Mouse (Mus musculus) adrenal gland, postnatal 36 days (tissue): Measurements from ENCODE around the gene Bicc1. TPM values are rescaled to one million over a fixed set of nuclear protein-coding genes. Genes with fewer than 3 reads are reported as not detected.
"Not testable (repeated sequence)": the region's sequence is repeated elsewhere in the genome, so short reads cannot be mapped to it uniquely, and the experiment has no call there.

ENCODE experiments used
- DNase-seq, 2 experiments: peaks; one replicate each; pipeline ENCODE4 v3.0.0; 2021; ENCODE audit warnings: mixed read lengths in 1 of 2
- total RNA-seq, 2 experiments: library from RNA; stranded (reverse); gene quantifications; 2 replicates each; pipeline ENCODE4 v1.2.3; 2021

Gene Bicc1
- total RNA-seq, 2 experiments from 2014 or later: 14.0 to 18.0 TPM

GRCm38 (mm10) chr10:70946121-70946520 lies 213.4 kb downstream of the Bicc1 start:
- not testable (repeated sequence) for DNase-seq

DNA sequence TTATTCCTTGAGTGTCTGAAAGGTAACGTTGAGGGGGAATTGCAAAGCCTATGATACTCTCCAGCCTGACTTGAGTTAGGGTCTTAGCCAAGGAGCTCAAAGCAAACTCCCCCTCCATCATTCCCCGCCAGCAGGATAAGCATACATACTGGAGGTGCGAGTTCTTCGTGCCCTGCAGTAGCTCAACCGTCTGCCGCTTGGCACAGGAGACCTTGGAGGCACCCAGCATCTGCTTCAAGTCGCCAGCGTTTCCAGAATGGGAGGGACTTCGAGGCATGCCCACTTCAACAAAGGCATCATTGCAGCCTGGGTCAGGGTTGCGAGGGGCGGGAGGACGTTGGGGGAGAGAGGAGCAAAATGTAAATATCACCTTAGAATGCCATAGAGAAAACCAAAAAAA lies 214.4 kb downstream of the Bicc1 start:
- no peak for DNase-seq

GRCm38 (mm10) chr10:70941623-70942022 lies 217.9 kb downstream of the Bicc1 start:
- no peak for DNase-seq

GRCm38 (mm10) chr10:70939751-70940150 lies 219.7 kb downstream of the Bicc1 start:
- DNase-seq: peak in 1 of 2 experiments; percentile 2

GRCm38 (mm10) chr10:70937450-70937849 lies 222.1 kb downstream of the Bicc1 start:
- no peak for DNase-seq

DNA sequence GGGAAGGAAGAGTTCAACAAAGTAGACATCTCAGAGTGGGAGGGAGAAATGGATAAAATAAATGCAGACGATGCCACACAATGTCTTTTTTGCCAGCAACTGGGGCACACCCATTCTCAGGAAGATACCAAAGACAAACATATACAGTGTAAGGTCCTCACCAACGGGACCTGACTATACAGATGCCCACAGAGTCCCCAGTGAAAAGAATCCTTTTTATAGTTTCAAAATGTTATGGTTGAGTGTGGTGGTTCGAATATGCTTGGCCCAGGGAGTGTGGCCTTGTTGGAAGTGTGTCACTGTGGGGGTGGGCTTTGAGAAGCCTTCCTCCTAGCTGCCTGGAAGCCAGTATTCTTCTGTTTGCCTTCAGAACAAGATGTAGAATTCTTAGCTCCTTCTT lies 223.5 kb downstream of the Bicc1 start:
- DNase-seq: no peak

- DNase-seq: no peak
Measured at GRCm38 (mm10) chr10:70926126-70926525, 233.4 kb downstream of the Bicc1 start.

- peak in 1 of 2 experiments; percentile 23 for DNase-seq
Measured at GRCm38 (mm10) chr10:70924348-70924747, 235.2 kb downstream of the Bicc1 start.

DNA sequence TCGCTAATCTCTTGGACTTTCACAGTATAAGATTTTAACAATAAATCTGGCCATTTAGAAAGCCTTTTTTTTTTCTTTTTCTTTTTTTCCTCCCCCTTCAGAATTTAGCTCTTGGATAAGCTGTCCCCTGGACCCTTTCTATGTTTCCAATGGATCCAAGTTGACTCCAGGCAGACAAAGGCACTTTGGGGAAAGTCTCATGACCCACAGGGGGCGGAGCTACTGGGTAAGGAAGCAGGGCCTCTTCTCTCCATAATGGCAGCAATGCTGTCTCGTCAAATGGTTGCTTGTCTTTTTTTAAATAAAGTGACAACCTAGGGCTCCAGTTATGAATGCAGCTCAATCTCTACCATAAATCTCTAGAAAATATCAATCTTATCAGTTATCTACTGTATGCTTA lies 235.6 kb downstream of the Bicc1 start:
- DNase-seq: no peak

- DNase-seq: no peak
Measured at GRCm38 (mm10) chr10:70921481-70921880, 238.0 kb downstream of the Bicc1 start.

DNA sequence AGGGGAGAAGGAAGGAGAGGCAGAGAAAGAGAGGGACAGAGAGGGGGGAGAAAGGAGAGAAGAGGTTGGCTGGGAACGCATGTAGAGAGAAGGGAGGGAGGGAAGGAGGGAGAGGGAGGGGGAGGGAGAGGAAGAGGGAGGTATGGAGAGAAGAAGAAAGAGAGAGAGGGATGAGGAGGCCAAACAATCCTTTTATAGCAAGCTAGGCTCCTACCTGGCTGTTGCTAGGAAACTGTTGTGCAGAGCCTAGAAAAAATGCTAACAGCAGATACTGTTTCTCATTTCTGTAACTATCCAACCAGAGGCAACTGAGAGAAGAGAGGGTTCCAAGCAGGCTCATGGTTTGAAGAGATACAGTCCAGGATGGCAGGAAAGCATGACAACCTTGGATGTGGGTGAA lies 239.6 kb downstream of the Bicc1 start:
- DNase-seq: no peak

DNA sequence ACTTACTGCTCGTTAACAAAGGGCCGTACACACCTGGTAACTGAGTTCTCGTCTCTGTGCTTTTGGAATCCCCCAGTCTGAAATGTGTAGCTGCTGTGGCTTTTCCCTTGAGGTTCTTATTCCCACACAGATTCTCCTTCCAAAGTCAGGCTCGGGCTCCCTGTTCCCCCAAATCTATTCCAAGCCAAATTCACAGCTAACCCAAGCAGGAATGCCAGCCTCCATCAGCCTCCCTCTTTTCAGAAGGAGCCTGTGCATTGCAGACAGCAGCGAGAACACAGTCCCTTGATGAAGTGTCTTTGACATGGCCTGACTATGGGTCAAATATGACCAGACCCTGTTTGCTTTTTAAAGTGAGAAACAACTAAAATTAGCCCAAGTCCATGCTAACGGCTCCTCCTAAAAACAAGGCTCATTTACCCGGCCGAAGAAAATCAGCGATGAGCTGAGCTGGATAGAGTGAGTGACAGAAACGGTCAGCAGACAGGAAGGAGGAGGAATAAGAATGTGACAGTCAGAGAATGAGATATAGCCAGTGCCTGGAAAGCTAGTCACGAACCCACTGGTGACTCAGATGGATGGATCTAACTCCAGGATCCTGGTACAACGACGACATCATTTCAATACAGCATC lies 240.4 kb downstream of the Bicc1 start:
- DNase-seq: no peak

- DNase-seq: no peak
Measured at GRCm38 (mm10) chr10:70916697-70917096, 242.8 kb downstream of the Bicc1 start.

- DNase-seq: no peak
Measured at GRCm38 (mm10) chr10:70915096-70915495, 244.4 kb downstream of the Bicc1 start.

DNA sequence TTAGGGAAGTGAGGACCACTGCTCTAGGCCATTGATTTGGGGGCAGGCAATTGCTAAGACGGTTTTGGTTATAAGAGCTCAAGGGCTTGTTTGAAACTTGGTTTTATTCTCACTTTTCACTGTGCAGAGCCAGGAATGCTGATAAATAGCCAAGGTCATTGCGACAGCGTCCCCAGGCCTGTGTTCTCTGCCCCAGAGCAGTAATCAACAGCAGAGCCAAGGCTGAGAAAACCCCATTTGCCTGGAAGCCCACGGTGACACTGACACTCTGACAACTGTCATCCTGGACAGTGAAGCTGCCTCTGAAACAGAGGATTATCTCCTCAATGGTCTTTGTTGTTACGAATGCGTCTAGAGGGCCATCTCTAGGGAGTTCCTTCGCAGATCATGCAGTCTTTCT lies 255.6 kb downstream of the Bicc1 start:
- DNase-seq: peak; percentile 49 to 52

- peak; percentile 9 to 22 for DNase-seq
Measured at GRCm38 (mm10) chr10:70902751-70903485, 256.6 kb downstream of the Bicc1 start.

- DNase-seq: no peak
Measured at GRCm38 (mm10) chr10:70901193-70901875, 258.2 kb downstream of the Bicc1 start.

DNA sequence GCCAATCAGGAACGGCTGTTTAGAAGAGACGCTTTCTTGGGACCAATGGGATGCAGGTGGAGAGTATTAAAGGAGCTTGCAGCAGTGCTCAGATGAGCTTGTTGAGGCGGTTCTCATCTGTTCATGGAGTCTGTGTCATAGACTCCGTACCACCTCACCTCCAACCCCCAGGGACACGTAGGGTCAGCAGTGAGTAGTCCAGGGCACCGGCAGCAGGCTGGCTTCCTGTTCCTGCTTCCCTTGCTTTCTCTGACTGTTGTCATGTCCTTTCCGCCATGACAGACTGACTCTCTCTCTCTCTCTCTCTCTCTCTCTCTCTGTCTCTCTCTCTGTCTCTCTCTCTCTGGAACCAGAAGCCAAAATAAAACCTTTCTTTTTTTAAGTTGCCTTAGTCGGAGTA lies 263.6 kb downstream of the Bicc1 start:
- DNase-seq: no peak

DNA sequence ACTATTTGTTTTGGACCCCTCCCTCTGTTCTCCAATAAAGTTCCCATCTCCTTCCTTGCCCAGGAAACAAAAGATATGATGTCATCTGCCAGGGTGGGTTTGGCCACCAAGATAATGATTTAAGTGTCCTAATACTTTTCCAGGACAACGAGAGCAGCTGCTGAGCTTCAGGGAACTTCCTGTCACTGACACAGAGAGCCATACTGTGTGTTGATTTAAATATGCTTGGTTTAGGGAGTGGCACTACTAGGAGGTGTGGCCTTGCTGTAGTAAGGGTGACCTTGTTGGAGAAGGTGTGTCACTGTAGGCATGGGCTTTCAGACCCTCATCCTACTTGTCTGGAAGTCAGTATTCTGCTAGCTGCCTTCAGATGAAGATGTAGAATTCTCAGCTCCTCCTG lies 281.5 kb downstream of the Bicc1 start:
- no peak for DNase-seq

DNA sequence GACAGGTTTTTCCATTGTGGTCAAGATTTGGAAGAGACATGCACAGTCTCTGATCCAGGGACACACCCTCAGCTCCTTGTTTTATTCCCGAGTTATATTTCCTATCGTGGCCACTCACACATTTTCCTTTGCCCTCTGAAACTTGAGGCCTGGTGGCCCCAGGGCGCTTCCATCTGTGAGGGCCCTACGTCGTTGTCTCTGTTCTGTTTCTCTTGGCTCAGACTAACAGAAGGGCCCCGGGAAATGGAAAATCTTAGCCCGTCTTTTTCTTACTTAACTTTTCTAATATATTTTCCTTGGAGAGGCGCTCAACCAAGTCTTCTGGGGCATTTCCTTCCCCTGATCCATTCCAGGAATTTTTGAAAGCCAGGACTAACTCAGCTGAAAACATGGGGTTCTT lies 281.9 kb downstream of the Bicc1 start:
- no peak for DNase-seq

DNA sequence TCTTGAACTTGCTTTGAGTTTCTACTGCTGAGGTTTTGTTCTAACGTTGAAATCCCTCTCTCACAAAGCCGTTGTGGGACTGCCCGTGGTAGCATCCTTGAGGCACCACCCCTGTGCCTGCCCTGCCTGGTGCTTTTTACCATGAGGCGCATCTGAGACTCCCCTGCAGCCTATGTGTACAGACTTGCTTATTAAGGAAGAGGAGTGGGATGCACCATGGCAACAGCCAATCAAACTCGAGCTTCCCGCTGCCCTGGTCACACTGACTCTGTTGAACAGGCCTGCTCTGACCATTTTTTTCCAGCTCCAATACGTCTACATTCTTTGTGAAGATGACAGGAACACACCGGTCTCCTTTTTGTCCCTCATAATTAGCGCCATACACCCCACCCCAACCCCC lies 283.0 kb downstream of the Bicc1 start:
- DNase-seq: no peak

- peak in 1 of 2 experiments; percentile 24 for DNase-seq
Measured at GRCm38 (mm10) chr10:70876119-70876518, 283.4 kb downstream of the Bicc1 start.

DNA sequence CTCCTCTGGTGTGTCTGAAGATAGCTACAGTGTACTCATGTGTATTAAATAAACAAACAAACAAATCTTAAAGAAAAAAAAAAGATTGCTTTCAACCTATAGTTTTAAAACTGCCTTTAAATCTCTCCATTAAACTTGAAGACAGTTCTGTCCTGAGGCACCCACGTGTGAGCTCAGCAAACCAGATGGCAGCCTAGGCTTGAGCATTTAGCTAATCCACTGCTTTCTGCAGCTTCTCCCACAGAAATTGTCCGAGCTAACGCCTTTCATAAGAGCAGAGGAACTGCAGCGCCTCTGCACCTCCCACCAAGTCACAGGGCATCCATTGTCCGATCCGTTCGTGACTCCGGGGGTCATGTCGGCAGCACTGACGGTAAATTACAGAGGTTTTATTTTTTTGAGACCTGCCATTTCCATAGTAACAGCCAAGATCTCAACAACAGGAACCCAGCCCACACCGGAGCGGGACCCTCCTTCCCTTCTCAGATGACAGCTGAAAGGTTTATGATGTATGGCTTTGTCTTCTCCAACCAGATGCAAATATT lies 284.4 kb downstream of the Bicc1 start:
- DNase-seq: no peak
